Mouse (Mus musculus): ENCODE measurements at regions not wholly inside any gene's neighbourhood (a gene's known extent, or its start where the extent isn't known, plus 50 kb on each side); places are given as distances from the start of the nearest gene placed in this dataset.
A peak's percentile ranks its signal among the peaks of the same experiment; 100 is the strongest.

- no peak overlapping the region for H3K27ac ChIP-seq (ENCODE audit: insufficient read depth, low read length)
- TF ChIP-seq CTCF (IDR thresholded peaks at IDR 0.05; ENCODE audit: borderline replicate concordance, insufficient read depth, low read length) (no peak), POLR2A (IDR thresholded peaks at IDR 0.05; ENCODE audit: low read depth, low read length) (no peak)
- H3K4me1 ChIP-seq (ENCODE audit: control insufficient read depth, insufficient read depth, low read length), result no peaks in the 10 kb centered on the region
- H3K4me3 ChIP-seq (ENCODE audit: insufficient read depth, low read length), result no peak overlapping the region
These were observed 427.2 kb downstream of the Hao1 start for GRCm38 (mm10) chr2:134126988-134127387.

GRCm38 (mm10) chr2:134107286-134107685 is 446.9 kb downstream of the Hao1 start:
- Histone ChIP-seq H3K27ac (ENCODE audit: insufficient read depth, low read length) (no peak overlapping the region), H3K4me3 (ENCODE audit: insufficient read depth, low read length) (no peak overlapping the region), H3K4me1 (ENCODE audit: control insufficient read depth, insufficient read depth, low read length) (no peaks in the 10 kb centered on the region)
- no peak for TF ChIP-seq POLR2A (IDR thresholded peaks at IDR 0.05; ENCODE audit: low read depth, low read length)
- no peak for TF ChIP-seq CTCF (IDR thresholded peaks at IDR 0.05; ENCODE audit: borderline replicate concordance, insufficient read depth, low read length)

GRCm38 (mm10) chr2:134088374-134088773 is 465.8 kb downstream of the Hao1 start:
- H3K4me3 ChIP-seq (ENCODE audit: insufficient read depth, low read length), result no peak overlapping the region
- H3K27ac ChIP-seq (ENCODE audit: insufficient read depth, low read length), result no peak overlapping the region
- TF ChIP-seq CTCF (IDR thresholded peaks at IDR 0.05; ENCODE audit: borderline replicate concordance, insufficient read depth, low read length) (no peak), POLR2A (IDR thresholded peaks at IDR 0.05; ENCODE audit: low read depth, low read length) (no peak)
- H3K4me1 ChIP-seq (ENCODE audit: control insufficient read depth, insufficient read depth, low read length), result no peaks in the 10 kb centered on the region

GRCm38 (mm10) chr2:134080148-134080547 is 474.0 kb downstream of the Hao1 start:
- no peak overlapping the region for H3K27ac ChIP-seq (ENCODE audit: insufficient read depth, low read length)
- no peak overlapping the region for H3K4me3 ChIP-seq (ENCODE audit: insufficient read depth, low read length)
- H3K4me1 ChIP-seq (ENCODE audit: control insufficient read depth, insufficient read depth, low read length), result no peaks in the 10 kb centered on the region
- no peak for TF ChIP-seq POLR2A (IDR thresholded peaks at IDR 0.05; ENCODE audit: low read depth, low read length)
- no peak for TF ChIP-seq CTCF (IDR thresholded peaks at IDR 0.05; ENCODE audit: borderline replicate concordance, insufficient read depth, low read length)

- TF ChIP-seq CTCF (IDR thresholded peaks at IDR 0.05; ENCODE audit: borderline replicate concordance, insufficient read depth, low read length) (no peak), POLR2A (IDR thresholded peaks at IDR 0.05; ENCODE audit: low read depth, low read length) (no peak)
- Histone ChIP-seq H3K27ac (ENCODE audit: insufficient read depth, low read length) (no peak overlapping the region), H3K4me3 (ENCODE audit: insufficient read depth, low read length) (no peak overlapping the region), H3K4me1 (ENCODE audit: control insufficient read depth, insufficient read depth, low read length) (no peaks in the 10 kb centered on the region)
These were observed 476.2 kb downstream of the Hao1 start for GRCm38 (mm10) chr2:134077953-134078352.

- no peak overlapping the region for H3K27ac ChIP-seq (ENCODE audit: insufficient read depth, low read length)
- no peaks in the 10 kb centered on the region for H3K4me1 ChIP-seq (ENCODE audit: control insufficient read depth, insufficient read depth, low read length)
- TF ChIP-seq CTCF (IDR thresholded peaks at IDR 0.05; ENCODE audit: borderline replicate concordance, insufficient read depth, low read length), result no peak
- no peak for TF ChIP-seq POLR2A (IDR thresholded peaks at IDR 0.05; ENCODE audit: low read depth, low read length)
- H3K4me3 ChIP-seq (ENCODE audit: insufficient read depth, low read length), result no peak overlapping the region
These were observed 486.2 kb downstream of the Hao1 start for GRCm38 (mm10) chr2:134067910-134068335.

GRCm38 (mm10) chr2:134067404-134067803 is 486.8 kb downstream of the Hao1 start:
- Histone ChIP-seq H3K4me1 (ENCODE audit: control insufficient read depth, insufficient read depth, low read length) (no peaks in the 10 kb centered on the region), H3K27ac (ENCODE audit: insufficient read depth, low read length) (no peak overlapping the region), H3K4me3 (ENCODE audit: insufficient read depth, low read length) (no peak overlapping the region)
- no peak for TF ChIP-seq POLR2A (IDR thresholded peaks at IDR 0.05; ENCODE audit: low read depth, low read length)
- TF ChIP-seq CTCF (IDR thresholded peaks at IDR 0.05; ENCODE audit: borderline replicate concordance, insufficient read depth, low read length), result no peak

GRCm38 (mm10) chr2:134059916-134060618 is 494.1 kb downstream of the Hao1 start:
- TF ChIP-seq CTCF (IDR thresholded peaks at IDR 0.05; ENCODE audit: borderline replicate concordance, insufficient read depth, low read length) (no peak), POLR2A (IDR thresholded peaks at IDR 0.05; ENCODE audit: low read depth, low read length) (no peak)
- H3K27ac ChIP-seq (ENCODE audit: insufficient read depth, low read length), result no peak overlapping the region
- no peaks in the 10 kb centered on the region for H3K4me1 ChIP-seq (ENCODE audit: control insufficient read depth, insufficient read depth, low read length)
- H3K4me3 ChIP-seq (ENCODE audit: insufficient read depth, low read length), result no peak overlapping the region

- Histone ChIP-seq H3K4me3 (ENCODE audit: insufficient read depth, low read length) (no peak overlapping the region), H3K4me1 (ENCODE audit: control insufficient read depth, insufficient read depth, low read length) (no peaks in the 10 kb centered on the region), H3K27ac (ENCODE audit: insufficient read depth, low read length) (no peak overlapping the region)
- TF ChIP-seq POLR2A (IDR thresholded peaks at IDR 0.05; ENCODE audit: low read depth, low read length) (no peak), CTCF (IDR thresholded peaks at IDR 0.05; ENCODE audit: borderline replicate concordance, insufficient read depth, low read length) (no peak)
These were observed 484.5 kb downstream of the Bmp2 start for GRCm38 (mm10) chr2:134036359-134036874.

GRCm38 (mm10) chr2:134029631-134030414 is 477.9 kb downstream of the Bmp2 start:
- H3K27ac ChIP-seq (ENCODE audit: insufficient read depth, low read length), result no peak overlapping the region
- TF ChIP-seq CTCF (IDR thresholded peaks at IDR 0.05; ENCODE audit: borderline replicate concordance, insufficient read depth, low read length), result peak; percentile 22; the same call in 1 of the 2 replicates
- TF ChIP-seq POLR2A (IDR thresholded peaks at IDR 0.05; ENCODE audit: low read depth, low read length), result no peak
- H3K4me3 ChIP-seq (ENCODE audit: insufficient read depth, low read length), result no peak overlapping the region
- no peaks in the 10 kb centered on the region for H3K4me1 ChIP-seq (ENCODE audit: control insufficient read depth, insufficient read depth, low read length)

All from embryonic fibroblast, embryonic 13.5 days (primary cell).